Mouse (Mus musculus) midbrain, embryonic 14.5 days (tissue): ENCODE results near the gene Cntn5. TPM values are rescaled to one million over a fixed set of nuclear protein-coding genes. Genes with fewer than 3 reads are reported as not detected.

Experiments used
- ATAC-seq: fragments of 200-750 bp; cut with Nextera tagmentation; 2 replicates; pipeline ENCODE4 v1.8.0; 2017; ENCODE audit warnings: moderate number of reproducible peaks, moderate library complexity; ENCODE audit not compliant: low FRiP score, low TSS enrichment
- DNase-seq: peaks from one replicate; pipeline ENCODE4 v3.0.0-alpha.2; 2015
- H3K27ac ChIP-seq: fragments of 300-500 bp; sonication (generic); replicated peaks from 2 replicates; pipeline ENCODE4 v1.5.1; 2014; ENCODE audit warnings: mild to moderate bottlenecking, low read depth, low read length, moderate library complexity
- H3K27me3 ChIP-seq: fragments of 300-500 bp; sonication (generic); 2 replicates; pipeline ENCODE4 v1.6.1; 2014; ENCODE audit warnings: low read length, control low read depth, mixed read lengths; ENCODE audit not compliant: control insufficient read depth, insufficient read depth
- H3K36me3 ChIP-seq: fragments of 300-500 bp; sonication (generic); 2 replicates; pipeline ENCODE4 v1.6.1; 2014; ENCODE audit warnings: low read length, control low read depth; ENCODE audit not compliant: control insufficient read depth, insufficient read depth
- H3K4me1 ChIP-seq: fragments of 300-500 bp; sonication (generic); 2 replicates; pipeline ENCODE4 v1.6.1; 2014; ENCODE audit warnings: mild to moderate bottlenecking, antibody characterized with exemption, low read length, control low read depth; ENCODE audit not compliant: control insufficient read depth, insufficient read depth
- H3K4me2 ChIP-seq: fragments of 300-500 bp; sonication (generic); 2 replicates; pipeline ENCODE4 v1.6.1; 2014; ENCODE audit warnings: mild to moderate bottlenecking, low read length, moderate library complexity
- H3K4me3 ChIP-seq: fragments of 300-500 bp; sonication (generic); replicated peaks from 2 replicates; pipeline ENCODE4 v1.5.1; 2014; ENCODE audit warnings: low read depth, low read length
- H3K9ac ChIP-seq: fragments of 300-500 bp; sonication (generic); replicated peaks from 2 replicates; pipeline ENCODE4 v1.6.1; 2014; ENCODE audit warnings: mild to moderate bottlenecking, low read length, moderate library complexity
- H3K9me3 ChIP-seq: fragments of 300-500 bp; sonication (generic); 2 replicates; pipeline ENCODE4 v1.6.1; 2016; ENCODE audit warnings: low read length, control low read depth, mixed read lengths; ENCODE audit not compliant: control insufficient read depth
- WGBS: fragments of 180-500 bp; shearing (Covaris S2); extraction: QIAGEN DNeasy Blood & Tissue Kit; methylation state at CpG from one replicate; pipeline ENCODE4 v1.1.7; 2014; 5-methylcytosine and 5-hydroxymethylcytosine counted together
- polyA plus RNA-seq: library from polyadenylated mRNA; unstranded; fragments of >200 nt; fragmentation: Nextera tagmentation; extraction: Ambion mirVana; gene quantifications from 2 replicates; pipeline ENCODE4 v1.2.1, GENCODE M21; 2014

The Cntn5 gene
- polyA plus RNA-seq, 1 experiment from 2014 or later: 13.1 TPM

DNA sequence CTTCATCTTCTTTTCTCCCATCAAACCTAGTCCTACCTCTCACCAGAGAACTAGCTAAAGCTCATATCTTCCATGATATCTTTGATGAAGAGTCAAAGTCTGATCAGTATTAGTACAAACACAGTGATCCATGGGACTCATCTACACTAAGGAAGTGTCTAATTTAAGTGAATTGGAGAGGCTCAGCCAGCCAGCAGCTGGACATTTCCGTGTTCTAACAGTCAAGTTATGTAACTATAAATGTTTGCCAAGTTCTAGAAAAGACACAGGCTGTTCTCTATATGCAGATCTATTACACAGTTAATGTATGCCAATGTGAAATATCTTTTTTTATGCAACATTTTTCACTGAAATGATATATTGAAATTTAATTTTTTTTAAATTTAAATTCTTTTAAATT, 959.7 kb downstream of the Cntn5 start:
- WGBS: 81% methylated on average over 1 of the region's 1 CpGs
- no peak overlapping the region for H3K9ac ChIP-seq
- H3K4me3 ChIP-seq: no peak overlapping the region
- no peak overlapping the region for H3K4me2 ChIP-seq
- no peak overlapping the region for H3K27ac ChIP-seq
- H3K4me1 ChIP-seq: no peaks in the 10 kb centered on the region
- H3K27me3 ChIP-seq: no peaks in the 10 kb centered on the region
- DNase-seq (no peak), ATAC-seq (no peak)
- no peaks in the 10 kb centered on the region for H3K9me3 ChIP-seq
- no peaks in the 10 kb centered on the region for H3K36me3 ChIP-seq

- DNase-seq: no peak
- no peak overlapping the region for H3K4me2 ChIP-seq
- ATAC-seq: no peak
- H3K9ac ChIP-seq: no peak overlapping the region
- H3K4me3 ChIP-seq: no peak overlapping the region
- H3K27ac ChIP-seq: no peak overlapping the region
- H3K4me1 ChIP-seq: no peaks in the 10 kb centered on the region
- no peaks in the 10 kb centered on the region for H3K27me3 ChIP-seq
- no peaks in the 10 kb centered on the region for H3K36me3 ChIP-seq
- H3K9me3 ChIP-seq: no peaks in the 10 kb centered on the region
- WGBS: 100% methylated on average over 1 of the region's 1 CpGs
Observed at GRCm38 (mm10) chr9:9937444-9938436, 966.8 kb downstream of the Cntn5 start.

DNA sequence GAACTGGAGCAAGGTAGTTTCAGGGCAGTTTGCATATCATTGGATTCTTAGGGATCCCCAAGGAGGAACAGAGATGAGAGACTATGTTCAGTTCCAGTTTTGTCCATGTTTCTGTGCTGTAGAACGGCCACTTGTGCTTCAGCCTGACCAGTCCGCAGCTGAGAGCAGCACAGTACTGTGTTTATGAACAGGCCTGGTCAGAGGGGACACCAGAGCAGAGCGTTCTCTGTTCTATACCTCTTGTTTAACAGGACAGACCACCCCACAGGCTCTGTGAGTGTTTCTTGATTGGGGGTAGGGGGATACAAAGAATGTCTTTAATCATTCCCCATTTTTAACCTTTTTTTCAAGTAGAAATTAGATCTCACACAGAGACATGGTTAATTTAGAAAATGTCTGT, 984.0 kb downstream of the Cntn5 start:
- WGBS: 85% methylated on average over 3 of the region's 3 CpGs
- H3K27me3 ChIP-seq: no peaks in the 10 kb centered on the region
- no peak overlapping the region for H3K4me3 ChIP-seq
- H3K4me2 ChIP-seq: no peak overlapping the region
- peaks cover 3% of the 10 kb centered on the region; the same call in 1 of the 2 replicates for H3K9me3 ChIP-seq
- no peak for DNase-seq
- no peaks in the 10 kb centered on the region for H3K4me1 ChIP-seq
- no peak overlapping the region for H3K27ac ChIP-seq
- H3K36me3 ChIP-seq: no peaks in the 10 kb centered on the region
- no peak overlapping the region for H3K9ac ChIP-seq
- ATAC-seq: no peak

GRCm38 (mm10) chr9:9899070-9899469, 1005.5 kb downstream of the Cntn5 start:
- Histone ChIP-seq H3K27ac (no peak overlapping the region), H3K9ac (no peak overlapping the region), H3K9me3 (no peaks in the 10 kb centered on the region), H3K4me1 (no peaks in the 10 kb centered on the region), H3K4me2 (no peak overlapping the region), H3K4me3 (no peak overlapping the region), H3K36me3 (no peaks in the 10 kb centered on the region), H3K27me3 (no peaks in the 10 kb centered on the region)
- ATAC-seq (no peak), DNase-seq (peak; percentile 35)
- 65% methylated on average over 5 of the region's 5 CpGs for WGBS

DNA sequence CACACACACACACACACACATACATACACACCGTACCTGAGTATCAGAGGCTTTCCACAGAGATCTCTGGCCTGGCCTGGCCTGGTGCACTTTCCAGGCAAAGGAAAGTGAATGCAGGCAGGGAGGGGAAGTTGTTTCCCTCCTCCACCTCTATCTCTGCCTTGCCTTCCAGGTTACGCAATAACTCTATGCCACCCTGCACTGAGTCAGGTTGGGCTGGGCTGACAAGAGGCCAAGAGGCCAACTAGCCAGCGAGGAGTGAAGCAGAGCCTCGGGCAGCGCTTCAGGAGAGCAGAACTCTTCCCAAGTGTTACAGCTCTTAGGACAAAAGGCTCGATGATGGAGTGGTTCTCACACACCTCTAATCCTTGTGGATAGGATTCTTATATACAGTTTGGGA, 1018.4 kb downstream of the Cntn5 start:
- ATAC-seq: no peak
- no peak overlapping the region for H3K4me2 ChIP-seq
- H3K9me3 ChIP-seq: no peaks in the 10 kb centered on the region
- H3K9ac ChIP-seq: no peak overlapping the region
- H3K4me1 ChIP-seq: no peaks in the 10 kb centered on the region
- H3K4me3 ChIP-seq: no peak overlapping the region
- no peaks in the 10 kb centered on the region for H3K27me3 ChIP-seq
- WGBS: 89% methylated on average over 6 of the region's 6 CpGs
- no peak for DNase-seq
- H3K27ac ChIP-seq: no peak overlapping the region
- no peaks in the 10 kb centered on the region for H3K36me3 ChIP-seq

DNA sequence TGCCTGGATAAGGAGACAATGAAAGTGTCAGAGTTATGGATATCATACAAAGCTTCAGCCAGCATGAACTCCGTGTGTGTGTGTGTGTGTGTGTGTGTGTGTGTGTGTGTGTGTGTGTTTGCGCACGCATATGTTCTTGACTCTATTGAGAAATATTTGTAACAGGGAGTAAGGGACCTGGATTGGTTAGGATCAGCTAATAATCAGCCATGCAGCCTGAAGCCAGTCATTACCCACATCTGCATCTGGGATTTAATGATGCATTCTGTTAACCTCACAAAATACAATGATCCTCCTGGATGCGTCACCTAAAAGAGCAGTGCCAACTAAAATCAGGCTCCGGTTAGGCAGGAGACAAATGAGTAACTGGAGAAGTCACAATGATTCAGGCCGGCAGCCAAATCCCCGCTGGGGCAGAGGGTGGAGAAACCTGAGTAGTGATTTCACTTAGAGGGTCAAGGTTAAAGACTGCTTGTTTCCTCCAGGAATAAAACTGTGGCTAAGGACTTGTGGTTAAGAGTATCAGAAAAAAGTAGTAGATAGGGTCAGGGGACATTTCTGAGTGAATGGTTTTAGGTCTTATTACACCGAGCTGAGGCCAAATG, 1021.7 kb downstream of the Cntn5 start:
- WGBS: 84% methylated on average over 8 of the region's 8 CpGs
- DNase-seq (no peak), ATAC-seq (no peak)
- Histone ChIP-seq H3K27me3 (no peaks in the 10 kb centered on the region), H3K4me3 (no peak overlapping the region), H3K4me1 (no peaks in the 10 kb centered on the region), H3K36me3 (no peaks in the 10 kb centered on the region), H3K9me3 (no peaks in the 10 kb centered on the region), H3K27ac (no peak overlapping the region), H3K9ac (no peak overlapping the region), H3K4me2 (no peak overlapping the region)

DNA sequence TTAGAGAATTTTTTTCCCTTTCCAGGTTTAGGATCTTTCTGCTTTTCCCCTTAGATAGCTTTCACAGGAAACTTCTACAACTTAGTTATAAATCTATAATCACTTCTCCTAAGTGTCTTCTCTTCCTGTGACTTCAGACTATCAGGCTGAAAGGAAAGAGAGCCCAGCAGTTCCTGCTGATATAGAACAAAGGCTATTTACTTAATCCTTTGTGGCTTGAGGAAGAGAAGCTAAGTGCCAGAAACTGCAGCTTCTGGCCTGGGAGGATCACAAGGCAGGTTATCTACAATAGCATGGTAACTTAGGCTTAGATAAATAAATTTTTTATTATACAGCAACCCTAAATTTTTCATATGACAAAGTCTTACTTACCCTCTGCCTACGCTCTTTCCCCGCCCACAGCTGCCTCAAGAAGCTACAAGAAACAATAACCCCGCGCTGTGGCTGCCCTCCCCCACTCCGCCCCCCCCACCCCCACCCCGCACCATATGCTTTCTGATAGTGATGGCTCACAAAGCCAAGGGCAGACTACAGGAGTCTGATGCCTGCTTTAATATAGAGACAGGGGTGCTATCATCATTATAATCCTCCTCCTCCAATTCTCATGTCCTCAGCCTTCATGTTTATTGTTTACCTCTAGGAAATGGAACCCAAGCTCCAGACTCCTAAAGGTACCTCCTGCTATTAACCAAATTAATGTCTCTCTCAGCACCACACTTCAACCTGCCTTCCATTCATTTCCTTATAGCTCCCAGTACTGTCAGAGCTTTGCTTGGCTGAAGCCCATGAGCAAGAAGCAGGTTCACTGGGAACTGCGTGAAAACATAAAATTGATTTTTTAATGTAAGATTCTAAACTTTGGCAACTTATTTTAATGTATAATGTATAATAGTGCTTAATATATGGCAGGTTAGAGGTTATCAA, 1032.2 kb downstream of the Cntn5 start:
- 22% methylated on average over 7 of the region's 7 CpGs for WGBS
- 0 out of 2 replicates have a peak, but pooled peaks have one; percentile 43 for ATAC-seq
- Histone ChIP-seq H3K4me1 (no peaks in the 10 kb centered on the region), H3K9ac (no peak overlapping the region), H3K27ac (no peak overlapping the region), H3K36me3 (no peaks in the 10 kb centered on the region), H3K4me3 (no peak overlapping the region), H3K9me3 (no peaks in the 10 kb centered on the region), H3K4me2 (no peak overlapping the region), H3K27me3 (no peaks in the 10 kb centered on the region)
- peak; percentile 9 for DNase-seq

- no peaks in the 10 kb centered on the region for H3K4me1 ChIP-seq
- no peak overlapping the region for H3K4me3 ChIP-seq
- H3K36me3 ChIP-seq: no peaks in the 10 kb centered on the region
- WGBS: 83% methylated on average over 3 of the region's 3 CpGs
- no peak overlapping the region for H3K9ac ChIP-seq
- no peak for DNase-seq
- no peaks in the 10 kb centered on the region for H3K27me3 ChIP-seq
- H3K4me2 ChIP-seq: no peak overlapping the region
- no peak for ATAC-seq
- H3K9me3 ChIP-seq: no peaks in the 10 kb centered on the region
- no peak overlapping the region for H3K27ac ChIP-seq
Observed at GRCm38 (mm10) chr9:9860631-9861030, 1043.9 kb downstream of the Cntn5 start.
